Mouse (Mus musculus) kidney, postnatal 14 days (tissue): ENCODE data around the gene Sapcd1.
"Not testable (repeated sequence)": the region's sequence is repeated elsewhere in the genome, so short reads cannot be mapped to it uniquely, and the experiment has no call there.

Experiments
- DNase-seq: peaks from one replicate; pipeline ENCODE4 v3.0.0; 2022; ENCODE audit warnings: mixed read lengths

The Sapcd1 gene

GRCm38 (mm10) chr17:35005158-35005557, 22.7 kb downstream of the Sapcd1 start:
- no peak for DNase-seq

GRCm38 (mm10) chr17:35004075-35004717, 23.6 kb downstream of the Sapcd1 start:
- no peak for DNase-seq

DNA sequence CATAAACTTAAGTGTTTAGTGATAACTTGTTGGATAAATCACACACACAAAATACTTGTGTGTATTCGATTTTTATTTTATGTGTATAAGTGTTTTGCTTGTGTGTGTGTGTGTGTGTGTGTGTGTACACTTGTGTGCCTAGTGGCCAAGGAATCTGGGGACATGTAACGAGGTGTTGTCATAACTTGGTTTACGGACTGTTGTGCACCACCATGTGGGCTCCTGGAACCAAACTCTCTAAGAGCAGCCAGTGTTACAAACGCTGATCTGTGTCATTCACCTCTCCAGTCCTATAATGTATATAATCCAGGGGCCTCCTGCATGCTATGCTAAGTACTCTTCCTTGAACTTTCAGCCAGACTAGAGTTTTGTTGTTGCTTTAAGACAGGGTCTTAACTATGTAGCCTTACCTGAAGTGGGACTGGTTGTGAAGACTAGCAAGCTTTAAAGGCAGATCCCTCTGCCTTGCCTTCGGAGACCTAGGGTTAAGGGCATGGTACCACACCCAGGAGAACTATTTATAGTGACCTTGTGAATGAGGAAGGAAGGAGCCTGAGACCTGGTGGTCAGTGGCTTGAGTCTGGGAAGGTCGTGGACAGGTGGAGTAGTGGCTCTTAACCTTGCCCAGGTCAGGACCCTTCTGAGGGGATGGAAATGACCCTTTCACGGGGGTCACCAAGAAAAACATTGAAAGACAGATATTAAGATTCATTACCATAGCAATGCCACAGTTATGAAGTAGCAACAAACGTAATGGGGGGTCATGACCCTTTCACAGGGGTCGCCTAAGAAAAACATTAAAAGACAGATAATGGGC, 24.6 kb downstream of the Sapcd1 start:
- DNase-seq, result no peak

GRCm38 (mm10) chr17:35002153-35002865, 25.5 kb downstream of the Sapcd1 start:
- DNase-seq, result no peak

DNA sequence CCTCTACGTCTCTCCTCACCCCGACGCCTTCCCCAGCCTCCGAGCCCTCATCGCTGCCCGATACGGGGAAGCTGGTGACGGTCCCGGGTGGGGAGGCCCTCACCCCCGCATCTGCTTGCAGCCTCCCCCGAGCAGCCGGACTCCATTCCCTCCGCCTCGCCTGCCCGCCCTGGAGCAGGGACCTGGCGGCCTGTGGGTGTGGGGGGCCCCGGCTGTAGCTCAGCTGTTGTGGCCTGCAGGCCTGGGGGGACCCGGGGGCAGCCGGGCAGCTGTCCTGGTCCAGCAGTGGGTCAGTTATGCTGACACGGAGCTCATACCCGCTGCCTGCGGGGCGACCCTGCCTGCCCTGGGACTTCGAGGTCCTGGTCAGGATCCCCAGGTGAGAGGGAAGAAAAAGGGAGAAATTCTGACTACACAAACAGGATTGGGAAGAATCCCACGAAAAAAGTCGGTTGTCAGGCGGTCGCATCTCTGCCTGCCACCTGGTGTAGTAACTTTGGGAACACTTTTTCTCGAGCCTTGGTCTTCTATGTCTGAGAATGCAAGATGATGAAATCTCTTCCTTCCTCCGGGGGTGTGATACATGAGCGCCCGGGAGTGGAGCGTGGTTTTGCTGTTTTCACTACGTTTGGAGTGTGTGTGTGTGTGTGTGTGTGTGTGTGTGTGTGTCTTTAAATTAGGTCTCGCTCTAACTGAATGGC, 26.2 kb downstream of the Sapcd1 start:
- no peak for DNase-seq

- peak; percentile 93 for DNase-seq
These were observed 26.9 kb downstream of the Sapcd1 start, which contains the start of gene Vars for GRCm38 (mm10) chr17:35000717-35001451. Gene Vars, plus strand, starts transcription at chr17:35000987.

DNA sequence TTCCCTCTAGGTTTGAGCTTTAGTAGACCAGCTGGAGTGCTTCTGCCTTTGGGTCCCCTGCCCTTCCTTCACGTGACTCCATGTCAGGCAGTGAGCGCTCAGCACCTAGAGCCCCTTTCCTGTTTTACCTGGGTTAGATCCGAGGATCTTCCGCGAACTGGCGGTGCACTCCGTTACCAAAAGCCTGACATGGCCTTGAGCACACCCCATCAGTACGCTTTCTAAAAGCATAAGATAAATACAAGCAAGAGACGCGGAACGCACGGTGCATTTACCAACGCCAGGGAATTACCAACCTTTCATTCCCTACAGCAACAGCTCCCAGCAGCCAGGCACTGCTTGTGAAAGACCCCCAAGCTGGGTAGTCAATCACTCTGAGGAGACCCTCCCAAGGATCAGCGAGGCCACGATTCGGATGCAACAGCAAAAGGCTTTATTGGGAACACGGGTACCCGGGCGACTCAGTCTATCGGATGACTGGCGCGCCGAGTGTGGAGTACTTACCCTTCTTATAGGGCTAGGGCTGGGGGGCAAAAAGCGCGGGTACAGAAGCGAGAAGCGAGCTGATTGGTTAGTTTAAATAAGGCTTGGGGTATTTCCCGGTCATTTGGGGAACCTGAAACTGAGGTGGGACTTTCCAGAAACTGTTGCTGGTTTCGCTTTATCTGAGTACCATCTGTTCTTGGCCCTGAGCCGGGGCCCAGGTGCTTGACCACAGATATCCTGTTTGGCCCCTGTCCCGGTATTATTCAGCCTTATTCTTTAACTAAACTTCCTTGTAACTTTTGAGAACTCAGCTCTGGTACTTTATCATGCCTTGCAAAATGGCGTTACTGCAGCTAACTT, 27.7 kb downstream of the Sapcd1 start:
- not testable (repeated sequence) for DNase-seq

GRCm38 (mm10) chr17:34998526-34999430, 29.0 kb downstream of the Sapcd1 start:
- DNase-seq, result no peak

DNA sequence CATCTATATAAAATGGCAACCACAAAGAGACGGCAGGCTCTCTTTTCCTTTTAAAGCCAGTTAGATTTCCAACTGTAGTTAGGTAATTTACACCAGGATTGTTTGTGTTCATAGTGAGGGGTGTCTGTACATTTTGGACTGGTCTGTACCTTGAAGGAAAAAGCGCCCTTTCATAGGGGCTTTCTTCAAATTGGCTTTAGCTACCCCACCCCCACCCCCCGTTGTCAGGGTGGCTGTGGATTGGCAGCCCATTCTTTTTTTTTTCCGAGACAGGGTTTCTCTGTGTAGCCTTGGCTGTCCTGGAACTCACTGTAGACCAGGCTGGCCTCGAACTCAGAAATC, 30.7 kb downstream of the Sapcd1 start:
- DNase-seq, result no peak

DNA sequence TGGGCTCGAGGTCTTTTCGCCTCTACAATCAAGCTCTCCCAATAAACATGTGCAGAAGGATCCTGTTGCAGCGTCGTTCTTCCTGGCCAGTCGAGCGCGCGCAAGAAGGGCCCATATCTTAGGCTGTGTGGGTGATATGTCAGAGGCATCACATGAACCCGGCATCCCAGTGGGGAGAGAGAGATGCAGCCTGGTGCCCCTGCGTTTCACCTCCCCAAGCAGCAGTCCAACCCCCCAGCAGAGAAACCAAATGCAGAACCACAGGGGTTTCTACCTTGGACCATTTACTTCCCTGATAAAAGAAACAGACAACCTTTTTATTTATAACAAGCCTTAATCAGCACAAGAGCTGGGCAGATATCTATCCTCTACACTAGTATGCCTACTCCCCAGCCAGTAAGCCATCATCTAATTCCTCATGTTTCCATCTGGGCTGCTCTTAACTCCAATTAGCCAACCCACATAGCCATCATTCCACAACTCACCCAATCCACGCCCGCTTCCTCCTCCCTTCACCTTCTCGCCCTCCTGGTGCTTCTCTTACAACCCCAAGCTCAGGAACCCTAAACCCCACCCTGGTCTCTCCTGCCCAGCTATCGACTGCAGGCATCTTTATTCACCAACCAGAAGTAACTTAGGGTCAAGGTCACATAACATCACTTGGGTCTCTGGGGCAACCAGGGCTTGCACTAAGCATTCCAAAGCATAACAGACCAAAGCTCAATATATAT, 31.2 kb downstream of the Sapcd1 start:
- no peak for DNase-seq

DNA sequence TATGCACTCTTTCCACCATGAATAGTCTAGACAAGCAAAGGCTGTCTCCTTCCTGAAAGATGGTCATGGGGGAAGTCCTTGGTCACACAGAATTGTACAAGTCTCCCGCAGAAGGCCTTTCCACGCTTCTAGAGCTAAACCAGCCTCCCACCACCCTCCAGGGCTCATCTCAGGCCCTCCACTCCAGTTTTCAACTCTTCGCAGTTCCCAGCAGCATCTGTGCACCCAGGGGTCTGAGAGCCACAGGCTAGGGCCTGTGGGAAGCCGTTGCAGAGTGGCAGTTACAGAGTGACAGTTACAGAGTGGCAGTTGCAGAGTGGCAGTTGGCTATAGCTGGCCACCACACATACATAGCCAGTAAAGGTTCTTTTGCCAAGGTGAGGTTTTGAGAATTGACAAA, 31.9 kb downstream of the Sapcd1 start:
- DNase-seq, result not testable (repeated sequence)

DNA sequence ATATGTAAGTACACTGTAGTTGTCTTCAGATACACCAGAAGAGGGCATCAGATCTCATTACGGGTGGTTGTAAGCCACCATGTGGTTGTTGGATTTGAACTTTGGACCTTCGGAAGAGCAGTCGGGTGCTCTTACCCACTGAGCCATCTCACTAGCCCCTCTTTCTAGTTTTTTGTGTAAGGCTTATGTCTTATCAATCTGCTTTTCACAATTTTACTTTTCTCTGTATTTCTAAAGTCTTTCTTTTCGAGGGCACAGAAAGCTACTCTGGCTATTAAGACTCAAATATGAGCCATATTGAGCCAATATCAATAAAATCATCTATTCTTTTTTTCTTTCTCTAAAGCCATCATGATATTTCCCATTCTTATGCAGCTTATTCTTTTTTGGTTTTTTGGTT, 32.6 kb downstream of the Sapcd1 start:
- not testable (repeated sequence) for DNase-seq

DNA sequence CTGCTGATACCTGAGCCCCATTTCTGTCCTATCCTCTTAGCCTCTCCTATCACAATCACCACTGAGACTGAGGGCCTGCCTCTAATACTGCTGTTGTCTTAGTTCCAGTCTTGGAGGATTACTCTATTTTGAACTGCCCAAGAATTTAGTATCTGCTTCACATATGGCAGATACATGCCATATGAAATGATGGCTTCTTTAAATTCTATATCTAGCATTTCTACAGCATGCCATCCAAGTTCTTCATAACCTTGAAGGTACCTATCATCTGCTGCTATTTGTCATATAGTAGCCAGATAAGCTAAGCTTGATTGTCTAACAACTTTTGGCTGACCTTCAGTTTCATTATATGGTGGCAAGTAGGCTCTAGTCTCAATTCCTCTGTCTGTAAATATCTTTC, 33.1 kb downstream of the Sapcd1 start:
- DNase-seq, result no peak

DNA sequence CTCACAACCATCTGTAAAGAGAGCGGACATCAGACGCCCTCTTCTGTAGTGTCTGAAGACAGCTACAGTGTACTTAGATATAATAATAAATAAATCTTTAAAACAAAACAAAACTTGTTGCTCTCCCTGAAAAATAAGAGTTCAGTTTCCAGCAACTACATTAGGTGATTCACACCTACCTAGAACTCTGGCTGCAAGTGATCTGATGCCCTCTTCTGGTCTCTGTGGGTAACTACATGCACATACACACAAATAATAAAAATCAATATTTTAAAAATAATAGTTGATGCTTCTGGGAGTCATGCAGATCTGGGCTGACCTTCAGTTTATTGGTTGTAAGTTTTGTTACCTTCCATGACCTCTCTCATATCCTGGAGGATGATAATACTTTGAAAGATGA, 43.6 kb downstream of the Sapcd1 start:
- DNase-seq, result peak; percentile 44

GRCm38 (mm10) chr17:34982328-34982727, 45.5 kb downstream of the Sapcd1 start:
- DNase-seq, result no peak

DNA sequence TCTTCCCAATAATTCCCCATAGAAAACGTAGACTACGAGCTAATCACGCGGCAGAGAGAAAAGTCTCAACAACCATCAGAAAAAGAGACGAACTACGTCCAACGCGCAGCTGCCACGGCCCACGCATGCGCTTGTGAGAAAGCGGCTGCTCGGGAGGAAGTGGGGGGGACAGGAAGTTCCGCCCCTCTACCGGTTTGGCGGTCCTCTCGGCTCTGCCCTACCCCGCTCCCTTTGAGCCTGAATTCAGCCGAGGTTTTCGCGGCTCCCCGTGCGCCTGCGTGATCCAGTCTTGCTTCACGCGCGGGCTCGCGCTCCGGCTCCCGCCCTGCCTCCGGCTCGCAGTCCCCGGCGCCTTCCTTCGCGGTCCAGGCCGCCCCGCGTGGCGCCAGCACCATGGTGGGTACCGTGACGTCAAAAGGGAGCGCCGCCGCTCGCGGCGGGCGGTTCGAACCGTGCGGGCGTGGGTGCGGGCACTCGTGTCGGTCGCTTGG, 46.1 kb downstream of the Sapcd1 start, which contains the start of gene Lsm2:
Gene Lsm2, plus strand, starts transcription at position 173 of the 491 bp plus-strand sequence.
- DNase-seq, result peak; percentile 94

DNA sequence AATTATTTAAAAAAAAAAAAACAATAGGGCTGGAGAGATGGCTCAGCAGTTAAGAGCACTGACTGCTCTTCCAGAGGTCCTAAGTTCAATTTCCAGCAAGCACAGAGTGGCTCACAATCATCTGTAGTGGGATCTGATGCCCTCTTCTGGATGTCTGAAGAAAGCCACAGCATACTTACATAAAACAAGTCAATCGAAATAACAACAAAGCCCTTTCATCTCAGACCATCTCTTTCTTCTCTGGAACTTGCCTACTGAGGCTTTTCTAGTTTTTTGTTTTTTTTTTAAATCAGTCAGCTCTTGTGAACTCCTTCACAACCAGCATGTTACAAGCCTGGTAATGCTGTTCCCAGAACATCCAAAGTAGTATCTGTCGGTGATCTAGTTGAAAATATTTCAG, 47.2 kb downstream of the Sapcd1 start:
- peak; percentile 77 for DNase-seq

GRCm38 (mm10) chr17:34979631-34980030, 48.2 kb downstream of the Sapcd1 start:
- no peak for DNase-seq

- no peak for DNase-seq
These were observed 49.6 kb downstream of the Sapcd1 start for GRCm38 (mm10) chr17:34978239-34978638.
